Mouse (Mus musculus) cerebellum, postnatal 14 days (tissue): ENCODE results near the gene Chtf18.
"Not testable (repeated sequence)": the region's sequence is repeated elsewhere in the genome, so short reads cannot be mapped to it uniquely, and the experiment has no call there.

Experiments used
- DNase-seq, 2 experiments: peaks; one replicate each; pipeline ENCODE4 v3.0.0; 2021; ENCODE audit warnings: mixed read lengths in 2 of 2

Chtf18 gene

DNA sequence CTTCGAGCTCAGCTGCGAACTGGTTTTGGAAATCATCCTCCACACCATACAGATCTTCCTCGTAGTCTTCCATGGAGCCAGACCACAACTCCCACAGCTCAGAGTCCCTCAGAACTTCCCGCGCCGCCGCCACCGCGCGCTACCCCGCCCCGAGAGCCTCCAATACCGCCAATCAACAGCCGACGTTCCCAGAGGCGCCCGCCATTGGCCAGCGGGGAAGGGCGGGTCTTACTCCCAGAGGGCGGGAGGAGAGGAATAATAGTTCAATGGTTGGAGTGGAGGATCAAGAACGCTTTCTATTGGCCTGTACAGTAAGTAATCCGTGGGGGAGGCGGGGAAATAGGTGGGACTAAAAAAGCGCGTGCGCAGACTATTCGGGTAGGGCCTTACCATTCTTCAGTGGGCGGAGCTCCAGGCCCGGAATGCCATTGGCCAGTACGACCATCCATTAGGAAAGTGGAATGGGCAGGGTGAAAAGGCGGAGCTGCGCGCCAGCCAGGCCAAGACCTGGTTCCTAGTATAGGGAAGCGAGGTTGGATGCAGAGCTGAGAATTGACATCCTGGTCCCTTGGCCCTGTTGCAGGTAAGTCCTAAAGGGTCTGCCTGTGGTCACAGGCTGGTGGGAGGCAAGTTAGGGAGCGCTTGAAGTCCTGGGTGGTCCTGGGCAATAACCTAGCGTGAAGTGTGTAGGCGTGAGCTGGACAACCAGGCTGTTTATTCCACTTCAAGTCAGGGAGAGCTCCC, at the start of gene Chtf18, which contains the start of gene Rpusd1:
Chtf18 (minus strand) TSS at position 155 of the 744 bp plus-strand sequence.
Rpusd1 (plus strand) TSS at position 406 of the 744 bp plus-strand sequence.
- DNase-seq: peak; percentile 99 to 100

GRCm38 (mm10) chr17:25775318-25776062, 48.3 kb upstream of the Chtf18 start:
- DNase-seq: no peak

- peak; percentile 99 for DNase-seq
Measured at GRCm38 (mm10) chr17:25773549-25774120, 46.4 kb upstream of the Chtf18 start, which contains the start of gene Narfl. TSS of gene Narfl (plus strand) at chr17:25773776.

DNA sequence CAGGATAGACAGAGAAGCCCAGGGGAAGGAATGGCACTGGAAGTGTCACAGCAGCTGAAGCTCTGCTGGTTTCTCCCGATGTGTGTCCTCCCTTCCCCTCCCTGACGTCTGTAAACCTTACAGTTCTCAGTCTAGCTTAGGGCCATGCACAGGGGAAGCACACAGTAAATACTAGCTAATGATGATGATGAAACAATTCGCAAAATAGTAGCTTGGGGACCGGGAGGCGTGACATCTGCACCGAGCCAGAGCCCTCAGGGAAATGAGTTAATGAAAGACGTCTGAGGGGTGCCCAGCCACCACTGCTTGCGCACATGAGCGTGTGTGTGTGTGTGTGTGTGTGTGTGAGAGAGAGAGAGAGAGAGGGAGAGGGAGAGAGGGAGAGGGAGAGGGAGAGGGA, 42.1 kb upstream of the Chtf18 start:
- DNase-seq: no peak

- no peak for DNase-seq
Measured at GRCm38 (mm10) chr17:25765886-25766285, 38.7 kb upstream of the Chtf18 start.

GRCm38 (mm10) chr17:25762591-25762990, 35.4 kb upstream of the Chtf18 start:
- DNase-seq: no peak

DNA sequence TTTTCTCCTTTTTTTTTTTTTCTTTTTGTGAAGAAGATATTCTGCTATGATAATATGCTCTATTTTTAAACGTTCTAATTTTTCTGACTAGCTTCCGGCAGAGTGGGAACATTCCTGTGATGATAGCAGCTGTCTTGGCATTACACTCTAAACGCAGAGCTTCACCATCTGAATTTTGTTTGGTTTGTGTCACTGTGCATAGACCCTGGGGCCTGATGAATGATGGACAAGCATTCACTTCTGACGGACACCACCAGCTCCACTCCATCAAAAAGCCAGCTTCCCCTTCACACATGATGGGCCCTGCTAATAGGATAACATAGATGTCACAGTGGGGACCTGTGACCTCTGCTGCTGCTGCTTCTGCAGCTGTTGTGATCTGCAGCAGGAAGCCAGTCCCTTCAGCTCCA, 34.3 kb upstream of the Chtf18 start:
- DNase-seq: no peak

DNA sequence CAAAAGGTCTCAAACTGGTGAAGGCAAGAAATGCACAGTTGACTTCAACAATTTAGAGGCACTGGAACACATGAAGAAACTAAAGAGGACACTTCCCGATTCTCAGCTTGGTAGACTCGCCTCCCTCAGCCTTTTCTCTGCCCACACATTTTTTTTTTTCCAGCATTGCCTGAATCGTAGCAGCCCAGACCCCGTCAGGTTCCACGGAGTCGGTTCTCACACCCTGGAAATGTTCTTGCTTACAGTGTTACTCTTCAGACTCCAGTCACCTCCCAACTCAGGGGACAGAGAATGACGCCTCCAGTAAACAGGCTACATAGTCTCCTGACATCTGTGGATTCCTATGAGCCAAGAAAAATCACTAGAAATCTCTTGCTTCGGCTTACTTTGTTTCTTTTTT, 32.9 kb upstream of the Chtf18 start:
- no peak for DNase-seq

GRCm38 (mm10) chr17:25757691-25758090, 30.5 kb upstream of the Chtf18 start:
- no peak for DNase-seq

GRCm38 (mm10) chr17:25756378-25757242, 29.4 kb upstream of the Chtf18 start:
- DNase-seq: no peak

- no peak for DNase-seq
Measured at GRCm38 (mm10) chr17:25755627-25756377, 28.6 kb upstream of the Chtf18 start.

- no peak for DNase-seq
Measured at GRCm38 (mm10) chr17:25755086-25755485, 27.9 kb upstream of the Chtf18 start.

GRCm38 (mm10) chr17:25754241-25754640, 27.0 kb upstream of the Chtf18 start, which contains the start of gene Msln:
TSS of gene Msln (minus strand) at chr17:25754378.
- DNase-seq: no peak

GRCm38 (mm10) chr17:25751446-25751845, 24.2 kb upstream of the Chtf18 start:
- DNase-seq: peak; percentile 50 to 79

DNA sequence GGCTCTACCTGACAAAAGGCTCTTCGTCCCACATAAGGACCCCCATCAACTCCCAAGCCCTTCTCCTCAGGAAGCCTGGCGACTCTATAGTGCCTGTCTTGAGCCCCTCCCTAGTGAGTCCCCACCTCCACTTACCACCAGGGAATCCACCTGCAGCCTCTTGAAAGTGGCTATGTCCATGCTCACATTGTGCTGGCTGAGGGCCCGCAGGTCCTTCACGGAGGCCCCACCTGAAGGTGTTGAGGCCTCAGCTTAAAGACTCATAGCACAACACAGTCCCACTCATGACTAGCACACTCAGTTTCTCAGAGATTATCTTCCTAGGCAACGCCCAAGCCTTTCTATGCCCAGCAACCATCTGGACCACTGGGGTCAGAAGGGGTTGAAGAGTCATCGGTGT, 22.1 kb upstream of the Chtf18 start:
- DNase-seq: no peak

DNA sequence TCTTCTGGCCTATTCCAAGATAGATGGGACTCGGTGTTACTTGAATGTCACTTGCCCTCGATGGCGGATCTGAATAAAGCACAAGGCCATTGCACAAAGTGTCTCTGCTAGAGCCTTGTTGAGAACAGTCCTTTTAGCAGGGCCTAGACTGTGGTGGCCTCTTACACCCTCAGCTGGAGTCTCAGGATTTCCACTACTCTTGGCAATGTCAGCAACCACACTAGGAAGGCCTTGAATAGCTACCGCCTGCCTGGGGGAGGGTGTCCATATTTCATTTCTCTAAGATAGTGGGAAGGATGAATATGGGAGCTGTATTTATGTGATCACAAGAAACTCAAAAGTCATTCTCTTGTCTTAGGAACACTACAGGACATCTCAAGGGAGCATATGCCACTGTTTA, 21.0 kb upstream of the Chtf18 start:
- no peak for DNase-seq

DNA sequence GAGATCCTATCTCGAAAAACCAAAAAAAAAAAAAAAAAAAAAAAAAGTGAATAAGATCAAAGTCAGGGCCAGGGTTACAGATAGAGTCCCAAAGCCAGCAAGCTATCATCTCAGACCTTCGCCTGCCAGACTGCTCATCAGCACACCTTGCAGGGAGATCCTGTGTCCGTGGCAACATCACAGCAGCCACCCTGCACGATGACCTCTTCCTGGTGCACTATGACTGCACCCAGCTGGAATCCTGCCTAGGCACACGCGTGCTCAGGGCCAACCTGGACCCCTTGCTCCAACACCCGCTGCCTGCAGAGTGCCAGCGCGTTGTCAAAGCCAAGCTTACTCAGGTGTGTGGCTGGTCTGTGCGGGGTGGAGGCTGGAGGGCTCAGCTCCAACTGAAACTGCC, 17.1 kb upstream of the Chtf18 start:
- DNase-seq: no peak

DNA sequence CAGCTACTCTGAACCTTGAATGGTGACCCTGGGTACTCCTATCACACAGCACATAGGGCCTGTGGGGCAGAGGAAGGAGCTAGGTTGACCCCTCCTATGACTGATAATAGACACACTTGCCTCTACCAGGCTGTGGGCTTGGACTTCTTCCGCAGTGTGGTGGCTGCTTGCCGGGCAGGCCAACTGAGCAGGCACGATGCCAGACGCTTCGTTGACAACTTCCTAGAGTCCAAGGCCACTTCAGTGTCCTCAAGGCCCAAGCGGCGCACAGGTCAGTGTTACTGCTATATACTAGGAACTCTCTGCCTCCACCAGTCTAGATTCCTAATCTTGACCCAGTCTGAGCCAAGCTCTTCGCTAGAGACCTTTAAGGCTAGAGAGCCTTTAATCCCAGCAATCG, 16.6 kb upstream of the Chtf18 start:
- peak in 1 of 2 experiments; percentile 32 for DNase-seq

DNA sequence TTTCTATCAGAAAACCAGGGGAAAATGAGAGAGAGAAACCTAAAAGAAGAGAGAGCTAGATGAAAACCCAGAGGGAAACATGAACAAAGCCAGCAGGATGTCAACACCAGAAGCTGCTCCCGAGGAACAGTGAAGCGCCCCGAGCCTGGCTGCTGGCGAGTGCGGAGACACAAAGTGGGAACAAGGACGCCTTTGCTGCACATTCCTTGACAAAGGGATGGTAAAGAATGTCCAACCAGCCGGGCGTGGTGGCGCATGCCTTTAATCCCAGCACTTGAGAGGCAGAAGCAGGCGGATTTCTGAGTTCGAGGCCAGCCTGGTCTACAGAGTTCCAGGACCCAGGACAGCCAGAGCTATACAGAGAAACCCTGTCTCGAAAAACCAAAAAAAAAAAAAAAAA, 14.3 kb upstream of the Chtf18 start:
- not testable (repeated sequence) for DNase-seq

GRCm38 (mm10) chr17:25738861-25739260, 11.6 kb upstream of the Chtf18 start:
- no peak for DNase-seq

DNA sequence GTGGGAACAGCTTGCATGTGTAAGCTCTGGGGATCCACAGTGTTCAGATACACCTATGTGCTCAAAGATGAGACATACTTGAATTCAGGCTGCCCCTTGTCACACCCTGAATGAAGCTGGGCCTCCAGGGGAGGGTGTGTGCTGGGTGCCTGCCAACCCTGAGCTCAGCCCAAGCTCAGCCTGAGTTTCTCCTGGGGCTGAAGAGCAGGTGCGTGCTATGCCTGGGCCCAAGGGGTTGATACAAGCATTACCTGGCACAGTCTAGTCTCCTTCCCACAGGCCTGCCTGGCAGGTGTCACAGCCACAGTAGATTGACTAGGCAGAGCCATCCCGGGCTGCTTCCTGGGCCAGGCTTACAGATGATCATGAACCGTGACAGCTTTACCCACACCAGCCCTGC, 8.5 kb upstream of the Chtf18 start, which contains the start of gene Mslnl:
Mslnl (plus strand) TSS at position 298 of the 400 bp plus-strand sequence.
- DNase-seq: no peak

DNA sequence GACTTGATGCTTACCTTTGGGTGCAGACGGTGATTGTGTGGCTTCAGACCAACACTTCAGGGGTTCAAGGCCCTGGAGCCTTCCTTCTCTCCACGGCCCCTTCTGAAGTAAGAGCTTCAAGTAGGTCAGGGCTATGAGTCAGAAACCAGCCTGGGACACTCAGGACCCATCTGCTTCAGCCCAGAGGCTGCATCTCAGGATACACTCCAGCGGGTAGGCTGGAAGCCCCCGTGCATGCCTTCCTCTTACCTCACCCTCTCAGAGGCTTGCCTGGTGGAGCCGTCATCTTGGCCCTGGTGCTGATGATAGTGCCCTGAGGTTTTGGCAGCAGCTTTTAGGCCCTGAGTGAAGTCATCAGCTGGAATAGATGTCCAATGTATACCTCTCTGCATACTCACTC, 8.0 kb upstream of the Chtf18 start:
- no peak for DNase-seq
